Mouse (Mus musculus) hindbrain, embryonic 11.5 days (tissue): ENCODE measurements at regions not wholly inside any gene's neighbourhood (a gene's known extent, or its start where the extent isn't known, plus 50 kb on each side); places are given as distances from the start of the nearest gene placed in this dataset.

ENCODE experiments used
- ATAC-seq: fragments of 200-750 bp; cut with Nextera tagmentation; 2 replicates; pipeline ENCODE4 v1.8.0; 2017; ENCODE audit warnings: mild to moderate bottlenecking, moderate TSS enrichment, moderate library complexity; ENCODE audit not compliant: low FRiP score
- DNase-seq: peaks from one replicate; pipeline ENCODE4 v3.0.0-alpha.2; 2015; ENCODE audit warnings: low spot score
- H3K27ac ChIP-seq: fragments of 300-500 bp; sonication (generic); 2 replicates; pipeline ENCODE4 v1.5.1; 2014; ENCODE audit warnings: mild to moderate bottlenecking, low read depth, low read length
- H3K27me3 ChIP-seq: fragments of 300-500 bp; sonication (generic); 2 replicates; pipeline ENCODE4 v1.6.1; 2014; ENCODE audit warnings: mild to moderate bottlenecking, low read length, moderate library complexity, mixed read lengths; ENCODE audit not compliant: control insufficient read depth, insufficient read depth
- H3K36me3 ChIP-seq: fragments of 300-500 bp; sonication (generic); 2 replicates; pipeline ENCODE4 v1.6.1; 2014; ENCODE audit warnings: mild to moderate bottlenecking, low read length, moderate library complexity, mixed read lengths; ENCODE audit not compliant: control insufficient read depth, insufficient read depth
- H3K4me1 ChIP-seq: fragments of 300-500 bp; sonication (generic); replicated peaks from 2 replicates; pipeline ENCODE4 v1.6.1; 2014; ENCODE audit warnings: low read length, mixed read lengths; ENCODE audit not compliant: control insufficient read depth, insufficient read depth
- H3K4me2 ChIP-seq: fragments of 300-500 bp; sonication (generic); replicated peaks from 2 replicates; pipeline ENCODE4 v1.6.1; 2014; ENCODE audit warnings: mild to moderate bottlenecking, low read depth, low read length
- H3K4me3 ChIP-seq: fragments of 300-500 bp; sonication (generic); 2 replicates; pipeline ENCODE4 v1.5.1; 2014; ENCODE audit warnings: low read depth, low read length
- H3K9ac ChIP-seq: fragments of 300-500 bp; sonication (generic); 2 replicates; pipeline ENCODE4 v1.6.1; 2014; ENCODE audit warnings: low read depth, low read length
- H3K9me3 ChIP-seq: fragments of 300-500 bp; sonication (generic); 2 replicates; pipeline ENCODE4 v1.6.1; 2016; ENCODE audit warnings: low read length; ENCODE audit not compliant: control insufficient read depth
- WGBS: fragments of 180-500 bp; shearing (Covaris S2); extraction: QIAGEN DNeasy Blood & Tissue Kit; methylation state at CpG from one replicate; pipeline ENCODE4 v1.1.7; 2014; 5-methylcytosine and 5-hydroxymethylcytosine counted together

DNA sequence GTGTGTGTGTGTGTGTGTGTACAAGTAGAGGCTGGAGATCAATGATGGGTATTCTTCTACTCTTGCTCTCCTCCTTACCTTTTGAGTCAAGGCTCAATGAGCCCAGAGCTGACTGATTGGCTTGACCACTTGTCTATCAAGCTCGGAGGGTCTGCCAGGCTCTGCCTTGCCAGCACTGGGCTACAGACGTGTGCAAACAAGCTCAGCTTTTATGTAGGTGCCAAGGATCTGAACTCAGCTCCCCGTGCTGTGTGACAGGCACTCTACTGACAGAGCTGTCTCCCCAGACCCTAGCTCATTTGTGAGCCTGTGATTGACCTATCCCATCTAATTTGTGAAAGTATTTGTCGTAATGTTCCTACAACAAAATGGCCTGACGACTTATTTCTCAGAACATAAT is 54.2 kb upstream of the Cdc42bpa start:
- H3K4me1 ChIP-seq, result no peaks in the 10 kb centered on the region
- no peak overlapping the region for H3K4me3 ChIP-seq
- H3K36me3 ChIP-seq, result no peaks in the 10 kb centered on the region
- DNase-seq, result no peak
- H3K9ac ChIP-seq, result no peak overlapping the region
- no peak overlapping the region for H3K27ac ChIP-seq
- H3K9me3 ChIP-seq, result no peaks in the 10 kb centered on the region
- no peaks in the 10 kb centered on the region for H3K27me3 ChIP-seq
- no peak for ATAC-seq
- WGBS, result 93% methylated on average over 5 of the region's 5 CpGs
- no peak overlapping the region for H3K4me2 ChIP-seq

DNA sequence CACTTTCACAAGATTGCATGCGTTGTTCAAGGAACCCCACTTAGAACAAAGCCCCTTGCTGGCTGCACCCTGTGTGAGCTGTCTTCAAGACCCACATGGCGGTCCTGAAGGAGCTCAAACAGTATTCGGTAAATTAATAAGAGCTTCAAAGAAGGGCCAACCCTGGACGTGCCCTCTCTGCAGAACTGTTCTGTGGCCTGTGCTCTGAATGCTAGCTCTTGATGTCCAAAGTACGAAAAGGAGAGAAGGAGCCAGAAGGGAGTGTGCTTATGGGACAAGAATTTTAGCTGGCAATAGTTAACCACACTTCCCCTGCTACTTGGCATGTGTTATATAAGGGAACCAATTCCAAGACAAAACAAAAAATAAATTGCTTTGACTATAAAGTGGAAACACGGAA is 67.6 kb upstream of the Cdc42bpa start:
- Histone ChIP-seq H3K36me3 (no peaks in the 10 kb centered on the region), H3K27me3 (no peaks in the 10 kb centered on the region), H3K9me3 (no peaks in the 10 kb centered on the region), H3K4me1 (no peaks in the 10 kb centered on the region), H3K4me3 (no peak overlapping the region), H3K4me2 (no peak overlapping the region), H3K9ac (no peak overlapping the region), H3K27ac (no peak overlapping the region)
- no peak for DNase-seq
- ATAC-seq, result no peak
- 91% methylated on average over 6 of the region's 6 CpGs for WGBS

GRCm38 (mm10) chr1:179887921-179888320 is 72.4 kb upstream of the Cdc42bpa start:
- no peak for ATAC-seq
- H3K36me3 ChIP-seq, result no peaks in the 10 kb centered on the region
- no peak overlapping the region for H3K27ac ChIP-seq
- H3K4me1 ChIP-seq, result no peaks in the 10 kb centered on the region
- H3K4me2 ChIP-seq, result no peak overlapping the region
- no peak for DNase-seq
- H3K4me3 ChIP-seq, result no peak overlapping the region
- no peaks in the 10 kb centered on the region for H3K9me3 ChIP-seq
- H3K27me3 ChIP-seq, result no peaks in the 10 kb centered on the region
- WGBS, result 73% methylated on average over 9 of the region's 9 CpGs
- H3K9ac ChIP-seq, result no peak overlapping the region

GRCm38 (mm10) chr1:179881222-179881621 is 77.7 kb upstream of the Ahctf1 start:
- 78% methylated on average over 5 of the region's 5 CpGs for WGBS
- H3K27me3 ChIP-seq, result no peaks in the 10 kb centered on the region
- DNase-seq, result no peak

DNA sequence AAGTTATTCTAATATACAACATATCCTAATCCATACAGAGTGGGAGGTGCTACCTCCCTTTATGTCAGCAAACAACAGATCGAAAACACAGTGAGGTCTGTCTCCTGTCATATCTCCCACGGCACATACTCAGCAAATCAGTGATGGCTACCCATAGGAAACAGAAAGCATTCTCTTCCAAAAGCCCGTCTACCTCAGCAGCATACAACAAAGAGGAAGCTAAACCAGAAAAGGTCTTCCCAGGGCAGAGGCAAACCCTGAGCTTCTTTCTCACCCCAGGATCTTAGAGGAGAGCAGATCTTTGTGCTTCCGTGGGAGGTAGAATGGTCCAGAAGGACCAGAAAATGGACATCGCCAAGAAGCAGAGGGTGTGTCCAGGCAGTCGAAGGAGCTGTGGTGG is 74.4 kb upstream of the Ahctf1 start:
- H3K4me1 ChIP-seq, result no peaks in the 10 kb centered on the region
- ATAC-seq, result no peak
- no peaks in the 10 kb centered on the region for H3K27me3 ChIP-seq
- no peak for DNase-seq
- H3K36me3 ChIP-seq, result no peaks in the 10 kb centered on the region
- H3K9ac ChIP-seq, result no peak overlapping the region
- no peak overlapping the region for H3K4me2 ChIP-seq
- H3K27ac ChIP-seq, result no peak overlapping the region
- 84% methylated on average over 6 of the region's 6 CpGs for WGBS
- no peaks in the 10 kb centered on the region for H3K9me3 ChIP-seq
- H3K4me3 ChIP-seq, result no peak overlapping the region

More at GRCm38 (mm10) chr1:179881222-179881621, 77.7 kb upstream of the Ahctf1 start:
- no peaks in the 10 kb centered on the region for H3K9me3 ChIP-seq
- H3K27ac ChIP-seq, result no peak overlapping the region
- H3K4me3 ChIP-seq, result no peak overlapping the region
- no peak for ATAC-seq
- no peaks in the 10 kb centered on the region for H3K4me1 ChIP-seq
- H3K4me2 ChIP-seq, result no peak overlapping the region
- no peaks in the 10 kb centered on the region for H3K36me3 ChIP-seq
- no peak overlapping the region for H3K9ac ChIP-seq

GRCm38 (mm10) chr1:179873772-179874555 is 70.5 kb upstream of the Ahctf1 start:
- no peak for DNase-seq
- H3K4me3 ChIP-seq, result no peak overlapping the region
- no peak overlapping the region for H3K9ac ChIP-seq
- H3K9me3 ChIP-seq, result no peaks in the 10 kb centered on the region
- no peaks in the 10 kb centered on the region for H3K4me1 ChIP-seq
- WGBS, result 83% methylated on average over 12 of the region's 12 CpGs
- no peak for ATAC-seq
- H3K36me3 ChIP-seq, result no peaks in the 10 kb centered on the region
- no peaks in the 10 kb centered on the region for H3K27me3 ChIP-seq
- H3K4me2 ChIP-seq, result no peak overlapping the region
- H3K27ac ChIP-seq, result no peak overlapping the region

- H3K27me3 ChIP-seq, result no peaks in the 10 kb centered on the region
- H3K27ac ChIP-seq, result no peak overlapping the region
- no peaks in the 10 kb centered on the region for H3K36me3 ChIP-seq
- no peak overlapping the region for H3K9ac ChIP-seq
- no peak for ATAC-seq
- H3K4me3 ChIP-seq, result no peak overlapping the region
- no peak for DNase-seq
- 86% methylated on average over 3 of the region's 3 CpGs for WGBS
- H3K4me2 ChIP-seq, result no peak overlapping the region
- no peaks in the 10 kb centered on the region for H3K9me3 ChIP-seq
- no peaks in the 10 kb centered on the region for H3K4me1 ChIP-seq
Measured at GRCm38 (mm10) chr1:179871961-179872360, 68.5 kb upstream of the Ahctf1 start.

- no peaks in the 10 kb centered on the region for H3K4me1 ChIP-seq
- H3K27me3 ChIP-seq, result no peaks in the 10 kb centered on the region
- 89% methylated on average over 9 of the region's 9 CpGs for WGBS
- H3K4me3 ChIP-seq, result no peak overlapping the region
- no peaks in the 10 kb centered on the region for H3K36me3 ChIP-seq
- H3K27ac ChIP-seq, result no peak overlapping the region
- no peak for DNase-seq
- no peak overlapping the region for H3K9ac ChIP-seq
- no peak overlapping the region for H3K4me2 ChIP-seq
- H3K9me3 ChIP-seq, result no peaks in the 10 kb centered on the region
- no peak for ATAC-seq
Measured at GRCm38 (mm10) chr1:179868656-179869055, 65.2 kb upstream of the Ahctf1 start.

- no peak for DNase-seq
- no peak overlapping the region for H3K9ac ChIP-seq
- H3K27ac ChIP-seq, result no peak overlapping the region
- H3K4me3 ChIP-seq, result no peak overlapping the region
- no peak overlapping the region for H3K4me2 ChIP-seq
- no peaks in the 10 kb centered on the region for H3K36me3 ChIP-seq
- no peaks in the 10 kb centered on the region for H3K4me1 ChIP-seq
- WGBS, result 95% methylated on average over 4 of the region's 4 CpGs
- H3K27me3 ChIP-seq, result no peaks in the 10 kb centered on the region
- H3K9me3 ChIP-seq, result no peaks in the 10 kb centered on the region
- ATAC-seq, result no peak
Measured at GRCm38 (mm10) chr1:179867493-179867892, 64.0 kb upstream of the Ahctf1 start.
